Mouse (Mus musculus): ENCODE results near the gene Kifc1. TPM values are rescaled to one million over a fixed set of nuclear protein-coding genes. Genes with fewer than 3 reads are reported as not detected.

Gene Kifc1
- polyA plus RNA-seq, 1 experiment, result 2.2 TPM

GRCm38 (mm10) chr17:33828892-33829291 is 61.6 kb downstream of the Kifc1 start:
- H3K27ac ChIP-seq (ENCODE audit: insufficient read depth, low read length), result peak overlapping the region; percentile 43; the same call in 1 of the 2 replicates
- H3K4me3 ChIP-seq (replicated peaks; ENCODE audit: insufficient read depth, low read depth, low read length), result no peak overlapping the region
- H3K4me1 ChIP-seq (ENCODE audit: control insufficient read depth, insufficient read depth, low read length), result peaks cover 13% of the 10 kb centered on the region
- H3K27me3 ChIP-seq (ENCODE audit: control insufficient read depth, insufficient read depth, low read length), result no peaks in the 10 kb centered on the region
- peak; percentile 64 to 84 for DNase-seq
- WGBS, result 3% methylated on average over 2 of the region's 2 CpGs
- TF ChIP-seq CTCF (IDR thresholded peaks at IDR 0.05; ENCODE audit: borderline replicate concordance, insufficient read depth, low read depth, low read length), result no peak
- no peak for TF ChIP-seq POLR2A (IDR thresholded peaks at IDR 0.05; ENCODE audit: borderline replicate concordance, insufficient read depth, low read length)

- TF ChIP-seq POLR2A (IDR thresholded peaks at IDR 0.05; ENCODE audit: borderline replicate concordance, insufficient read depth, low read length) (no peak), CTCF (IDR thresholded peaks at IDR 0.05; ENCODE audit: borderline replicate concordance, insufficient read depth, low read depth, low read length) (peak; percentile 79)
- DNase-seq, result peak; percentile 74 to 77
- WGBS, result 0% methylated on average over 3 of the region's 3 CpGs
- Histone ChIP-seq H3K4me3 (replicated peaks; ENCODE audit: insufficient read depth, low read depth, low read length) (no peak overlapping the region), H3K27ac (ENCODE audit: insufficient read depth, low read length) (no peak overlapping the region), H3K4me1 (ENCODE audit: control insufficient read depth, insufficient read depth, low read length) (peaks cover 13% of the 10 kb centered on the region), H3K27me3 (ENCODE audit: control insufficient read depth, insufficient read depth, low read length) (no peaks in the 10 kb centered on the region)
These were observed 63.6 kb downstream of the Kifc1 start for GRCm38 (mm10) chr17:33826850-33827249.

Other genes starting within 250 kb of the Kifc1 start
- 270 and 273 TPM in 2 replicates for gene Hnrnpm, start 203.8 kb downstream of the Kifc1 start, polyA plus RNA-seq (2012; rRNA removed)
- gene March2, start 172.0 kb downstream of the Kifc1 start, polyA plus RNA-seq (2012; rRNA removed), result 157 and 171 TPM in 2 replicates
- 494 and 510 TPM in 2 replicates for gene Rab11b, start 130.1 kb downstream of the Kifc1 start, polyA plus RNA-seq (2012; rRNA removed)
- 1.6 and 1.9 TPM in 2 replicates for gene Angptl4, start 108.8 kb downstream of the Kifc1 start, polyA plus RNA-seq (2012; rRNA removed)
- 52.1 and 59.5 TPM in 2 replicates for gene Kank3, start 80.1 kb downstream of the Kifc1 start, polyA plus RNA-seq (2012; rRNA removed)
- 471 and 493 TPM in 2 replicates for gene Rps28, start 66.1 kb downstream of the Kifc1 start, polyA plus RNA-seq (2012; rRNA removed)
- gene Ndufa7, start 66.1 kb downstream of the Kifc1 start, polyA plus RNA-seq (2012; rRNA removed), result 341 and 361 TPM in 2 replicates
- 34.4 and 34.7 TPM in 2 replicates for gene Cd320, start 47.6 kb downstream of the Kifc1 start, polyA plus RNA-seq (2012; rRNA removed)
- gene Gm7029, start 16.8 kb downstream of the Kifc1 start, polyA plus RNA-seq (2012; rRNA removed), result not detected in 2 replicates
- 0.48 and 0.65 TPM in 2 replicates for gene Platr17, start 14.5 kb upstream of the Kifc1 start, polyA plus RNA-seq (2012; rRNA removed)
- gene Daxx, start 18.8 kb upstream of the Kifc1 start, polyA plus RNA-seq (2012; rRNA removed), result 28.6 and 30.4 TPM in 2 replicates
- 27.7 and 28.5 TPM in 2 replicates for gene Tapbp, start 25.2 kb upstream of the Kifc1 start, polyA plus RNA-seq (2012; rRNA removed)
- gene Zbtb22, start 25.2 kb upstream of the Kifc1 start, polyA plus RNA-seq (2012; rRNA removed), result 30.2 and 33.4 TPM in 2 replicates
- gene Rgl2, start 38.9 kb upstream of the Kifc1 start, polyA plus RNA-seq (2012; rRNA removed), result 171 and 183 TPM in 2 replicates
- gene Pfdn6, start 49.7 kb upstream of the Kifc1 start, polyA plus RNA-seq (2012; rRNA removed), result 117 and 135 TPM in 2 replicates
- 13.3 and 14.0 TPM in 2 replicates for gene Wdr46, start 50.0 kb upstream of the Kifc1 start, polyA plus RNA-seq (2012; rRNA removed)
- 8.4 and 8.6 TPM in 2 replicates for gene B3galt4, start 60.8 kb upstream of the Kifc1 start, polyA plus RNA-seq (2012; rRNA removed)
- 73.5 and 77.0 TPM in 2 replicates for gene Vps52, start 65.2 kb upstream of the Kifc1 start, polyA plus RNA-seq (2012; rRNA removed)
- gene Rps18, start 65.3 kb upstream of the Kifc1 start, polyA plus RNA-seq (2012; rRNA removed), result 283 and 320 TPM in 2 replicates
- gene H2-K1, start 109.7 kb upstream of the Kifc1 start, polyA plus RNA-seq (2012; rRNA removed), result 61.9 and 77.5 TPM in 2 replicates
- 66.4 and 74.6 TPM in 2 replicates for gene Ring1, start 134.0 kb upstream of the Kifc1 start, polyA plus RNA-seq (2012; rRNA removed)
- gene H2-Ke6, start 137.4 kb upstream of the Kifc1 start, polyA plus RNA-seq (2012; rRNA removed), result 82.9 and 89.8 TPM in 2 replicates
- 120 and 123 TPM in 2 replicates for gene Slc39a7, start 141.0 kb upstream of the Kifc1 start, polyA plus RNA-seq (2012; rRNA removed)
- gene Rxrb, start 141.2 kb upstream of the Kifc1 start, polyA plus RNA-seq (2012; rRNA removed), result 78.0 and 83.2 TPM in 2 replicates
- 12.2 and 15.2 TPM in 2 replicates for gene Col11a2, start 148.8 kb upstream of the Kifc1 start, polyA plus RNA-seq (2012; rRNA removed)
- gene H2-Oa, start 201.7 kb upstream of the Kifc1 start, polyA plus RNA-seq (2012; rRNA removed), result 0.25 and 0.34 TPM in 2 replicates
- gene H2-DMa, start 228.9 kb upstream of the Kifc1 start, polyA plus RNA-seq (2012; rRNA removed), result 13.2 and 13.6 TPM in 2 replicates
- 188 and 209 TPM in 2 replicates for gene Brd2, start 232.0 kb upstream of the Kifc1 start, polyA plus RNA-seq (2012; rRNA removed)

Measured in cerebellum, adult 2 months (tissue).